Mouse (Mus musculus): ENCODE measurements at regions not wholly inside any gene's neighbourhood (a gene's known extent, or its start where the extent isn't known, plus 50 kb on each side); places are given as distances from the start of the nearest gene placed in this dataset.
"Not testable (repeated sequence)": the region's sequence is repeated elsewhere in the genome, so short reads cannot be mapped to it uniquely, and the experiment has no call there.

GRCm38 (mm10) chr4:67378632-67379031 lies 551.2 kb downstream of the Tlr4 start:
- DNase-seq, result no peak

- no peak for DNase-seq
Measured at GRCm38 (mm10) chr4:67387834-67388233, 560.5 kb downstream of the Tlr4 start.

- no peak for DNase-seq
Measured at GRCm38 (mm10) chr4:67402977-67403376, 575.6 kb downstream of the Tlr4 start.

- DNase-seq, result no peak
Measured at GRCm38 (mm10) chr4:67424064-67424463, 596.7 kb downstream of the Tlr4 start.

GRCm38 (mm10) chr4:67425712-67426111 lies 598.3 kb downstream of the Tlr4 start:
- no peak for DNase-seq

- DNase-seq, result no peak
Measured at GRCm38 (mm10) chr4:67447835-67448234, 620.5 kb downstream of the Tlr4 start.

- not testable (repeated sequence) for DNase-seq
Measured at GRCm38 (mm10) chr4:67459871-67460270, 632.5 kb downstream of the Tlr4 start.

- no peak for DNase-seq
Measured at GRCm38 (mm10) chr4:67473034-67473433, 645.6 kb downstream of the Tlr4 start.

GRCm38 (mm10) chr4:67477264-67477845 lies 650.0 kb downstream of the Tlr4 start:
- DNase-seq, result peak; percentile 12

- no peak for DNase-seq
Measured at GRCm38 (mm10) chr4:67478081-67478480, 650.7 kb downstream of the Tlr4 start.

GRCm38 (mm10) chr4:67522235-67522634 lies 694.9 kb downstream of the Tlr4 start:
- DNase-seq, result no peak

GRCm38 (mm10) chr4:67523158-67523557 lies 695.8 kb downstream of the Tlr4 start:
- no peak for DNase-seq

- no peak for DNase-seq
Measured at GRCm38 (mm10) chr4:67529586-67529985, 702.2 kb downstream of the Tlr4 start.

GRCm38 (mm10) chr4:67539466-67539865 lies 712.1 kb downstream of the Tlr4 start:
- no peak for DNase-seq

GRCm38 (mm10) chr4:67546013-67546412 lies 718.6 kb downstream of the Tlr4 start:
- DNase-seq, result no peak

- peak; percentile 5 for DNase-seq
Measured at GRCm38 (mm10) chr4:67547957-67548356, 720.6 kb downstream of the Tlr4 start.

- DNase-seq, result no peak
Measured at GRCm38 (mm10) chr4:67553511-67553910, 726.1 kb downstream of the Tlr4 start.

- DNase-seq, result no peak
Measured at GRCm38 (mm10) chr4:67574816-67575215, 747.4 kb downstream of the Tlr4 start.

GRCm38 (mm10) chr4:67589501-67589900 lies 762.1 kb downstream of the Tlr4 start:
- DNase-seq, result no peak

GRCm38 (mm10) chr4:67589976-67590727 lies 762.8 kb downstream of the Tlr4 start:
- peak; percentile 44 for DNase-seq

GRCm38 (mm10) chr4:67607166-67607565 lies 779.8 kb downstream of the Tlr4 start:
- DNase-seq, result no peak

- DNase-seq, result no peak
Measured at GRCm38 (mm10) chr4:67614486-67615067, 787.2 kb downstream of the Tlr4 start.

GRCm38 (mm10) chr4:67626641-67627040 lies 799.3 kb downstream of the Tlr4 start:
- DNase-seq, result no peak

- no peak for DNase-seq
Measured at GRCm38 (mm10) chr4:67646090-67646489, 818.7 kb downstream of the Tlr4 start.

Data from layer of hippocampus, adult 9-11 months (tissue).